Mouse (Mus musculus): ENCODE results near the gene Nav1. TPM values are rescaled to one million over a fixed set of nuclear protein-coding genes. Genes with fewer than 3 reads are reported as not detected.

Nav1 gene
- polyA plus RNA-seq, 1 experiment from 2014 or later = 48.8 TPM

- Histone ChIP-seq H3K27ac (ENCODE audit: low read depth, low read length) (no peak overlapping the region), H3K9me3 (ENCODE audit: control insufficient read depth, low read length) (no peaks in the 10 kb centered on the region), H3K36me3 (ENCODE audit: control insufficient read depth, insufficient read depth, low read length) (no peaks in the 10 kb centered on the region), H3K9ac (ENCODE audit: low read depth, low read length) (no peak overlapping the region), H3K4me2 (ENCODE audit: low read length) (no peak overlapping the region), H3K4me1 (ENCODE audit: control insufficient read depth, insufficient read depth, low read depth, low read length) (peaks cover 23% of the 10 kb centered on the region), H3K4me3 (ENCODE audit: low read length) (no peak overlapping the region), H3K27me3 (replicated peaks; ENCODE audit: control insufficient read depth, insufficient read depth, low read length) (no peaks in the 10 kb centered on the region)
- WGBS = 91% methylated on average over 6 of the region's 6 CpGs
- ATAC-seq = no peak
Measured at GRCm38 (mm10) chr1:135427390-135427789, 179.7 kb downstream of the Nav1 start.

- no peaks in the 10 kb centered on the region for H3K36me3 ChIP-seq (ENCODE audit: control insufficient read depth, insufficient read depth, low read length)
- no peaks in the 10 kb centered on the region for H3K9me3 ChIP-seq (ENCODE audit: control insufficient read depth, low read length)
- H3K27ac ChIP-seq (ENCODE audit: low read depth, low read length) = no peak overlapping the region
- H3K4me2 ChIP-seq (ENCODE audit: low read length) = no peak overlapping the region
- no peaks in the 10 kb centered on the region for H3K27me3 ChIP-seq (replicated peaks; ENCODE audit: control insufficient read depth, insufficient read depth, low read length)
- H3K4me3 ChIP-seq (ENCODE audit: low read length) = no peak overlapping the region
- no peak for ATAC-seq
- no peak overlapping the region for H3K9ac ChIP-seq (ENCODE audit: low read depth, low read length)
- 93% methylated on average over 10 of the region's 10 CpGs for WGBS
- peaks cover 23% of the 10 kb centered on the region for H3K4me1 ChIP-seq (ENCODE audit: control insufficient read depth, insufficient read depth, low read depth, low read length)
Measured at GRCm38 (mm10) chr1:135426645-135427044, 180.4 kb downstream of the Nav1 start.

- WGBS = 96% methylated on average over 6 of the region's 6 CpGs
- peaks cover 19% of the 10 kb centered on the region for H3K36me3 ChIP-seq (ENCODE audit: control insufficient read depth, insufficient read depth, low read length)
- ATAC-seq = no peak
- no peak overlapping the region for H3K9ac ChIP-seq (ENCODE audit: low read depth, low read length)
- H3K27me3 ChIP-seq (replicated peaks; ENCODE audit: control insufficient read depth, insufficient read depth, low read length) = no peaks in the 10 kb centered on the region
- no peak overlapping the region for H3K27ac ChIP-seq (ENCODE audit: low read depth, low read length)
- no peaks in the 10 kb centered on the region for H3K9me3 ChIP-seq (ENCODE audit: control insufficient read depth, low read length)
- no peak overlapping the region for H3K4me2 ChIP-seq (ENCODE audit: low read length)
- no peaks in the 10 kb centered on the region; the same call in 1 of the 2 replicates for H3K4me1 ChIP-seq (ENCODE audit: control insufficient read depth, insufficient read depth, low read depth, low read length)
- no peak overlapping the region for H3K4me3 ChIP-seq (ENCODE audit: low read length)
Measured at GRCm38 (mm10) chr1:135422772-135423171, 184.3 kb downstream of the Nav1 start.

GRCm38 (mm10) chr1:135413996-135414395 is 193.1 kb downstream of the Nav1 start:
- H3K9me3 ChIP-seq (ENCODE audit: control insufficient read depth, low read length) = no peaks in the 10 kb centered on the region
- no peak overlapping the region for H3K4me3 ChIP-seq (ENCODE audit: low read length)
- no peak overlapping the region for H3K27ac ChIP-seq (ENCODE audit: low read depth, low read length)
- peaks cover 58% of the 10 kb centered on the region for H3K36me3 ChIP-seq (ENCODE audit: control insufficient read depth, insufficient read depth, low read length)
- no peak for ATAC-seq
- no peak overlapping the region for H3K9ac ChIP-seq (ENCODE audit: low read depth, low read length)
- no peaks in the 10 kb centered on the region for H3K27me3 ChIP-seq (replicated peaks; ENCODE audit: control insufficient read depth, insufficient read depth, low read length)
- no peaks in the 10 kb centered on the region for H3K4me1 ChIP-seq (ENCODE audit: control insufficient read depth, insufficient read depth, low read depth, low read length)
- no peak overlapping the region for H3K4me2 ChIP-seq (ENCODE audit: low read length)

GRCm38 (mm10) chr1:135412130-135412529 is 195.0 kb downstream of the Nav1 start:
- no peak for ATAC-seq
- no peak overlapping the region for H3K9ac ChIP-seq (ENCODE audit: low read depth, low read length)
- no peaks in the 10 kb centered on the region for H3K27me3 ChIP-seq (replicated peaks; ENCODE audit: control insufficient read depth, insufficient read depth, low read length)
- peaks cover 57% of the 10 kb centered on the region for H3K36me3 ChIP-seq (ENCODE audit: control insufficient read depth, insufficient read depth, low read length)
- H3K9me3 ChIP-seq (ENCODE audit: control insufficient read depth, low read length) = no peaks in the 10 kb centered on the region
- H3K4me1 ChIP-seq (ENCODE audit: control insufficient read depth, insufficient read depth, low read depth, low read length) = no peaks in the 10 kb centered on the region
- H3K4me3 ChIP-seq (ENCODE audit: low read length) = no peak overlapping the region
- no peak overlapping the region for H3K27ac ChIP-seq (ENCODE audit: low read depth, low read length)
- 82% methylated on average over 4 of the region's 4 CpGs for WGBS
- H3K4me2 ChIP-seq (ENCODE audit: low read length) = no peak overlapping the region

GRCm38 (mm10) chr1:135410967-135411366 is 196.1 kb downstream of the Nav1 start:
- Histone ChIP-seq H3K27me3 (replicated peaks; ENCODE audit: control insufficient read depth, insufficient read depth, low read length) (no peaks in the 10 kb centered on the region), H3K9ac (ENCODE audit: low read depth, low read length) (no peak overlapping the region), H3K4me2 (ENCODE audit: low read length) (no peak overlapping the region), H3K36me3 (ENCODE audit: control insufficient read depth, insufficient read depth, low read length) (peaks cover 55% of the 10 kb centered on the region), H3K9me3 (ENCODE audit: control insufficient read depth, low read length) (no peaks in the 10 kb centered on the region), H3K4me3 (ENCODE audit: low read length) (no peak overlapping the region), H3K4me1 (ENCODE audit: control insufficient read depth, insufficient read depth, low read depth, low read length) (no peaks in the 10 kb centered on the region), H3K27ac (ENCODE audit: low read depth, low read length) (no peak overlapping the region)
- ATAC-seq = no peak
- WGBS = 66% methylated on average over 2 of the region's 2 CpGs

- no peak overlapping the region for H3K9ac ChIP-seq (ENCODE audit: low read depth, low read length)
- H3K36me3 ChIP-seq (ENCODE audit: control insufficient read depth, insufficient read depth, low read length) = peaks cover 61% of the 10 kb centered on the region
- 99% methylated on average over 4 of the region's 4 CpGs for WGBS
- no peak overlapping the region for H3K4me3 ChIP-seq (ENCODE audit: low read length)
- H3K4me2 ChIP-seq (ENCODE audit: low read length) = no peak overlapping the region
- H3K27ac ChIP-seq (ENCODE audit: low read depth, low read length) = no peak overlapping the region
- no peak for ATAC-seq
- H3K27me3 ChIP-seq (replicated peaks; ENCODE audit: control insufficient read depth, insufficient read depth, low read length) = no peaks in the 10 kb centered on the region
- H3K4me1 ChIP-seq (ENCODE audit: control insufficient read depth, insufficient read depth, low read depth, low read length) = no peaks in the 10 kb centered on the region
- no peaks in the 10 kb centered on the region for H3K9me3 ChIP-seq (ENCODE audit: control insufficient read depth, low read length)
Measured at GRCm38 (mm10) chr1:135408973-135409372, 198.1 kb downstream of the Nav1 start.

- H3K27ac ChIP-seq (ENCODE audit: low read depth, low read length) = no peak overlapping the region
- no peak overlapping the region for H3K4me2 ChIP-seq (ENCODE audit: low read length)
- H3K9ac ChIP-seq (ENCODE audit: low read depth, low read length) = no peak overlapping the region
- H3K4me3 ChIP-seq (ENCODE audit: low read length) = no peak overlapping the region
- peaks cover 71% of the 10 kb centered on the region for H3K36me3 ChIP-seq (ENCODE audit: control insufficient read depth, insufficient read depth, low read length)
- no peak for ATAC-seq
- 90% methylated on average over 7 of the region's 7 CpGs for WGBS
- no peaks in the 10 kb centered on the region for H3K9me3 ChIP-seq (ENCODE audit: control insufficient read depth, low read length)
- no peaks in the 10 kb centered on the region for H3K4me1 ChIP-seq (ENCODE audit: control insufficient read depth, insufficient read depth, low read depth, low read length)
- H3K27me3 ChIP-seq (replicated peaks; ENCODE audit: control insufficient read depth, insufficient read depth, low read length) = no peaks in the 10 kb centered on the region
Measured at GRCm38 (mm10) chr1:135405356-135405755, 201.7 kb downstream of the Nav1 start.

- no peak overlapping the region for H3K4me3 ChIP-seq (ENCODE audit: low read length)
- H3K36me3 ChIP-seq (ENCODE audit: control insufficient read depth, insufficient read depth, low read length) = peaks cover 61% of the 10 kb centered on the region
- H3K9ac ChIP-seq (ENCODE audit: low read depth, low read length) = no peak overlapping the region
- ATAC-seq = no peak
- 95% methylated on average over 3 of the region's 3 CpGs for WGBS
- H3K4me1 ChIP-seq (ENCODE audit: control insufficient read depth, insufficient read depth, low read depth, low read length) = no peaks in the 10 kb centered on the region
- no peaks in the 10 kb centered on the region for H3K27me3 ChIP-seq (replicated peaks; ENCODE audit: control insufficient read depth, insufficient read depth, low read length)
- no peak overlapping the region for H3K4me2 ChIP-seq (ENCODE audit: low read length)
- H3K27ac ChIP-seq (ENCODE audit: low read depth, low read length) = no peak overlapping the region
- no peaks in the 10 kb centered on the region for H3K9me3 ChIP-seq (ENCODE audit: control insufficient read depth, low read length)
Measured at GRCm38 (mm10) chr1:135401452-135402110, 205.5 kb downstream of the Nav1 start.

GRCm38 (mm10) chr1:135399466-135399865 is 207.6 kb downstream of the Nav1 start:
- no peak for ATAC-seq
- 95% methylated on average over 5 of the region's 5 CpGs for WGBS
- H3K9ac ChIP-seq (ENCODE audit: low read depth, low read length) = no peak overlapping the region
- H3K27ac ChIP-seq (ENCODE audit: low read depth, low read length) = no peak overlapping the region
- H3K9me3 ChIP-seq (ENCODE audit: control insufficient read depth, low read length) = no peaks in the 10 kb centered on the region
- peaks cover 55% of the 10 kb centered on the region for H3K36me3 ChIP-seq (ENCODE audit: control insufficient read depth, insufficient read depth, low read length)
- no peak overlapping the region for H3K4me2 ChIP-seq (ENCODE audit: low read length)
- H3K27me3 ChIP-seq (replicated peaks; ENCODE audit: control insufficient read depth, insufficient read depth, low read length) = no peaks in the 10 kb centered on the region
- H3K4me3 ChIP-seq (ENCODE audit: low read length) = no peak overlapping the region
- H3K4me1 ChIP-seq (ENCODE audit: control insufficient read depth, insufficient read depth, low read depth, low read length) = no peaks in the 10 kb centered on the region
